In the genomic region with DNA sequence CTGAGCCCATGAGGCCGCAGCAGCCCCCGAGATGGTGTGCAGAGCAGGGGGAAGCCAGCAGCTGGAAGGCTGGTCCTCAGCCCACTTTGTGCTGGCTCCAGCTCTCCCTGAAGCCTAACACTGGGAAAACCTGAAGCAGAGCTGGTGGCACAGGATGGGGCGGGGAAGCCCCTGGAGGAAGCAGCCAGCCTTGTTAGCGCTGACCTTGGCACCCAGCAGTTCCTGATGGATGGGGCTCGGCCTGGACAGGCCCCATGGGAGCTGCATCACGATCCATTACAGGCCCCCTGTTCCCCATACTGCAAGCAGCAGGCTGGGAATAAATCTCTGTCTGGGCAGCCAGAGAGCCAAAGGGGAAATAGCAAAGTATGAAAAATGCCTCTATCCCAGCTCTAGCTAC, we compare ENCODE assay signal across 13 mouse cellular contexts. TPM values are rescaled to one million over a fixed set of nuclear protein-coding genes. Genes with fewer than 3 reads are reported as not detected.
DNase-seq lines count a peak whose midpoint lies in the region; ATAC-seq and TF ChIP-seq lines count a peak whose summit lies in the region.
"Had no signal": no experiment of that assay in that cellular context is flagged by ENCODE, and none has a peak within 500 bp of the region (broad histone marks: within the 10 kb centered on the region; RNA-seq: fewer than 3 reads in every experiment).

No protein-coding gene starts in this region.

- no peak for TF ChIP-seq CTCF in ES-Bruce4 (IDR thresholded peaks at IDR 0.05; ENCODE audit: low read depth, low read length)

- no peaks in the 10 kb centered on the region for H3K4me1 ChIP-seq in ES-Bruce4 (ENCODE audit: control insufficient read depth, insufficient read depth, low read length)
- H3K4me1 ChIP-seq in intestine, embryonic 15.5 days (replicated peaks): peaks cover 7% of the 10 kb centered on the region

- no peak overlapping the region for H3K27ac ChIP-seq in ES-Bruce4 (ENCODE audit: insufficient read depth, low read length)
- H3K27ac ChIP-seq in intestine, embryonic 15.5 days: 0 out of 2 replicates have a peak overlapping the region, but pooled peaks have one; percentile 2
- H3K27ac ChIP-seq: limb, embryonic 15.5 days; stomach, embryonic 15.5 days had no signal

- TF ChIP-seq POLR2A in ES-Bruce4 (IDR thresholded peaks at IDR 0.05; ENCODE audit: insufficient read depth, low read length): no peak

- H3K4me2 ChIP-seq in intestine, embryonic 15.5 days (replicated peaks): 0 out of 2 replicates have a peak overlapping the region, but pooled peaks have one; percentile 7
- H3K4me2 ChIP-seq: limb, embryonic 15.5 days; stomach, embryonic 15.5 days had no signal

- peak; percentile 63; the same call in 1 of the 2 replicates for ATAC-seq in intestine, embryonic 15.5 days
- ATAC-seq: midbrain, embryonic 16.5 days had no signal

- H3K9me3 ChIP-seq in ES-Bruce4 (replicated peaks; ENCODE audit: control insufficient read depth, insufficient read depth, low read length, poor library complexity, severe bottlenecking): no peaks in the 10 kb centered on the region
- no peaks in the 10 kb centered on the region for H3K9me3 ChIP-seq in intestine, embryonic 15.5 days
- H3K9me3 ChIP-seq: limb, embryonic 15.5 days; stomach, embryonic 15.5 days had no signal

- DNase-seq in kidney, postnatal 14 days: peak; percentile 51
- DNase-seq in kidney, adult 9 months: no peak
- DNase-seq in adrenal gland, postnatal 14 days: peak; percentile 79
- no peak for DNase-seq in urinary bladder, postnatal 14 days (ENCODE audit: low spot score)
- no peak for DNase-seq in thymus, postnatal 0 days (ENCODE audit: low spot score)
- no peak for DNase-seq in spleen, postnatal 14 days (ENCODE audit: low spot score in 2 of 2)
- DNase-seq: heart, adult 11 months had no signal

- 22% methylated on average over 6 of the region's 6 CpGs for WGBS in intestine, embryonic 15.5 days

- no peaks in the 10 kb centered on the region for H3K27me3 ChIP-seq in ES-Bruce4 (ENCODE audit: control insufficient read depth, insufficient read depth, low read length, poor library complexity, severe bottlenecking)
- H3K27me3 ChIP-seq in intestine, embryonic 15.5 days (replicated peaks): no peaks in the 10 kb centered on the region

- H3K9ac ChIP-seq in ES-Bruce4 (ENCODE audit: low read depth, poor library complexity, severe bottlenecking): no peak overlapping the region
- H3K9ac ChIP-seq in intestine, embryonic 15.5 days: no peak overlapping the region
- H3K9ac ChIP-seq: limb, embryonic 15.5 days; stomach, embryonic 15.5 days had no signal

- H3K4me3 ChIP-seq in ES-Bruce4 (ENCODE audit: low read depth, low read length): peak overlapping the region; percentile 9; the same call in 1 of the 2 replicates
- H3K4me3 ChIP-seq in intestine, embryonic 15.5 days (replicated peaks): no peak overlapping the region
- H3K4me3 ChIP-seq: erythroblast, embryonic 14.5 days; limb, embryonic 15.5 days; stomach, embryonic 15.5 days had no signal

- TF ChIP-seq EP300 in ES-Bruce4 (IDR thresholded peaks at IDR 0.05; ENCODE audit: insufficient read depth, low read depth, low read length): no peak

- H3K36me3 ChIP-seq in ES-Bruce4 (ENCODE audit: control insufficient read depth, insufficient read depth, low read length, poor library complexity, severe bottlenecking): no peaks in the 10 kb centered on the region
- no peaks in the 10 kb centered on the region for H3K36me3 ChIP-seq in intestine, embryonic 15.5 days
- H3K36me3 ChIP-seq: limb, embryonic 15.5 days; stomach, embryonic 15.5 days had no signal

RNA-seq across cellular contexts. Expression of a gene that starts 58.1 kb away (rescaled TPM):
- 0.56 TPM in 1 of 2 replicates, not detected in the other for polyA plus RNA-seq in ES-Bruce4 (2011; ENCODE audit: insufficient read depth, insufficient read length, low read depth, missing spikeins)
- total RNA-seq in adrenal gland, postnatal 14 days (2021): 0.26 TPM in 1 of 2 replicates, not detected in the other
- polyA plus RNA-seq in intestine, embryonic 15.5 days (2015; fragmentation: Nextera tagmentation; extraction: Ambion mirVana): 0.06 TPM in 1 of 2 replicates, not detected in the other
- not detected in 2 replicates for polyA plus RNA-seq in thymus, postnatal 0 days (2015; fragmentation: Nextera tagmentation; extraction: Ambion mirVana)
- polyA plus RNA-seq: erythroblast, embryonic 14.5 days had no signal

Comparison
In these comparisons a context has a peak if more than half of its experiments do, and no peak if none do; other contexts are left out.
1. DNase-seq: peak in kidney, postnatal 14 days (single experiment) and adrenal gland, postnatal 14 days (single experiment); none in kidney, adult 9 months (single experiment), urinary bladder, postnatal 14 days (single experiment), thymus, postnatal 0 days (single experiment) and spleen, postnatal 14 days (0 of 2).